Mouse (Mus musculus) layer of hippocampus, adult 2 months (tissue): ENCODE data around the gene Rsl24d1. TPM values are rescaled to one million over a fixed set of nuclear protein-coding genes. Genes with fewer than 3 reads are reported as not detected.
"Not testable (repeated sequence)": the region's sequence is repeated elsewhere in the genome, so short reads cannot be mapped to it uniquely, and the experiment has no call there.

ENCODE experiments used
- DNase-seq, 2 experiments: peaks; one replicate each; pipeline ENCODE4 v3.0.0; 2022; ENCODE audit warnings: low spot score in 2 of 2
- H3K27ac ChIP-seq: fragments of 200-600 bp; 2 replicates; pipeline ENCODE4 v1.8.1; 2022
- H3K4me3 ChIP-seq: fragments of 200-600 bp; 2 replicates; pipeline ENCODE4 v1.8.1; 2022; ENCODE audit warnings: mild to moderate bottlenecking
- CTCF ChIP-seq: fragments of 200-600 bp; conservative IDR thresholded peaks from 2 replicates; pipeline ENCODE4 v1.8.1; 2022; ENCODE audit warnings: antibody characterized with exemption, mild to moderate bottlenecking, moderate library complexity
- total RNA-seq, 2 experiments: library from RNA; stranded (reverse); gene quantifications; 2 replicates each; pipeline ENCODE4 v1.2.3; 2021

The Rsl24d1 gene
- total RNA-seq, 2 experiments from 2014 or later, result 63.2 to 66.6 TPM

DNA sequence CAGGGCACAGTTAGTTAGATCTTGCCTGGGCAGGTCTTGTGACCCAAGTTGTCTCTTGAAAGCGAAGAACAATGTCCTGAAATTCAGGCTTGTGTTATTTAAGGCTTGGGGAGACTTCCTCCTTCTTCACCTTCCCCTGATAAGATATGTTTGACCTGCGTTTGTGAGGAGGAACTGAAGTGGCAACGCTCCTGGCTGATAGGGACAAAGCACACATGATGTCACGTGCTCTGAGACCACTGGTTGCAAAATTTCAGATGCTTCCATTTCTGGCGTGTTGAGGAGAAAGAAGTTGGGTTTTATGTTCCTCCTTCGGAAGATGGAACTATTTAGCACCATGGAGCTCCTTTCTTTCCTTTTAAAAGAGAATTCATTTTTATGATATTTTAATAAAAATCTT lies 27.4 kb upstream of the Rsl24d1 start:
- Histone ChIP-seq H3K4me3 (no peak overlapping the region), H3K27ac (no peak overlapping the region)
- no peak for DNase-seq
- no peak for TF ChIP-seq CTCF

DNA sequence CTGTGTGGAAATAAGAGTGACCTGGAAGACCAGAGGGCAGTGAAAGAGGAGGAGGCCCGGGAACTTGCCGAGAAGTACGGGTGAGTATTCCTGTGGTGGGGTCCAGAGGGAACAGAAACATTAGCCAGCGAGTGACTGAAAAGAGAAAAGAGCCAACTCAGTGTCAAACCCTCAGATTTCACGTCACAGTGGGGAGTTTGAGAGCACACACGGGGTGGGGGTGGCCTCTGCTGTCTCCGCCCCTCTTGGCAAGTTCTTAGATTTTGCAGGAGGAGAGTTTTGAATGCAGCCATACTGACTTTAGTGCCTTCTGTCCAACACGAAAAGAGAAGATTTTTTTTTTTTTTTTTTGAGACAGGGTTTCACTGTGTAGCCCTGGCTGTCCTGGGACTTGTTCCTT lies 26.1 kb upstream of the Rsl24d1 start:
- H3K4me3 ChIP-seq, result no peak overlapping the region
- DNase-seq, result no peak
- no peak for TF ChIP-seq CTCF
- H3K27ac ChIP-seq, result no peak overlapping the region

GRCm38 (mm10) chr9:73087581-73087980 lies 25.6 kb upstream of the Rsl24d1 start:
- Histone ChIP-seq H3K4me3 (no peak overlapping the region), H3K27ac (no peak overlapping the region)
- no peak for TF ChIP-seq CTCF
- no peak for DNase-seq

- Histone ChIP-seq H3K4me3 (no peak overlapping the region), H3K27ac (no peak overlapping the region)
- DNase-seq, result no peak
- no peak for TF ChIP-seq CTCF
Measured at GRCm38 (mm10) chr9:73089222-73089920, 23.9 kb upstream of the Rsl24d1 start.

- no peak overlapping the region for H3K4me3 ChIP-seq
- TF ChIP-seq CTCF, result peak; percentile 37
- DNase-seq, result no peak
- no peak overlapping the region for H3K27ac ChIP-seq
Measured at GRCm38 (mm10) chr9:73090121-73090520, 23.1 kb upstream of the Rsl24d1 start.

DNA sequence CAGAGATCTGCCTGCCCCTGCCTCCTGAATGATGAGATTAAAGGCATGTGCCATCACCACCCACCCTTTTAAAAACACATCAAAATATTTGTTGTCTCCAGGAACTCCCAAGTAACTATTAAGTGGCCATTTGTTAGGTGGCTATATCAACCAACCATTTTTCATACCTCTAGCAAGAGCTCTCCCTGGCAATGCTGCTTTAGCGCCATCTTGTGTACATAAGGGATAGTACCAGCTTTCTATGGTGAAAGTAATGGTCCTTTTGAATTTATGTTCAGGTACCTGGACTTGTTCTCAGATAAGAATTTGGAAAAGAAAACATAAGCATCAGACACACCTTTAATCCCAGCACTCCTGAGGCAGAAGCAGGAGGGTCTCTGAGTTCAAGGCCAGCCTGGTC lies 21.5 kb upstream of the Rsl24d1 start:
- peak; percentile 94 for TF ChIP-seq CTCF
- Histone ChIP-seq H3K27ac (no peak overlapping the region), H3K4me3 (no peak overlapping the region)
- DNase-seq, result peak; percentile 55 to 66

- DNase-seq, result no peak
- peak overlapping the region; percentile 8; the same call in 1 of the 2 replicates for H3K4me3 ChIP-seq
- H3K27ac ChIP-seq, result 0 out of 2 replicates have a peak overlapping the region, but pooled peaks have one; percentile 32
- TF ChIP-seq CTCF, result no peak
Measured at GRCm38 (mm10) chr9:73094580-73094979, 18.6 kb upstream of the Rsl24d1 start.

- H3K4me3 ChIP-seq, result no peak overlapping the region
- no peak overlapping the region for H3K27ac ChIP-seq
- no peak for DNase-seq
- no peak for TF ChIP-seq CTCF
Measured at GRCm38 (mm10) chr9:73097898-73098297, 15.3 kb upstream of the Rsl24d1 start.

GRCm38 (mm10) chr9:73101536-73101935 lies 11.7 kb upstream of the Rsl24d1 start, which contains the start of gene Khdc3:
Khdc3 (plus strand) TSS chr9:73101836.
- H3K27ac ChIP-seq, result no peak within 1 kb of the TSS
- no peak for DNase-seq
- no peak within 1 kb of the TSS for H3K4me3 ChIP-seq
- no peak for TF ChIP-seq CTCF

DNA sequence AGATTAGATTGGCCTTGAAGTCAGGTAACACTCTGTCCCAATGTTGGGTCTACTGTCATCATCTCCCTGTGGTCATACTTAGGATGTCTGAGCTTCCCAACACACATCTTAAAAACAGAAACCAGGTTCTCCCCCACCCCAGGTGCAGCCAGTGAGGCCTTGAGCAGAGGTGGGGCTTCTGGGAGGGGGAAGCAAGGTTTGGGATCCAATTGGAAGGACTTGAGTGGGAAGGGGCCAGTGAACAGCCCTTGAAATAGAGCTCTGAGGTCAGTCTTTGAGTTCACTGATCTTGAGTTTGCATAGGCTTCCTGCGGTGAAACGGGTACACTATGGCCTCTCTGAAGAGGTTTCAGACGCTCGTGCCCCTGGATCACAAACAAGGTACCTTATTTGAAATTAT lies 11.0 kb upstream of the Rsl24d1 start, which contains the start of gene Gm20509:
Gene Gm20509 (plus strand): TSS at position 290 of the 400 bp plus-strand sequence.
- DNase-seq, result no peak
- no peak for TF ChIP-seq CTCF
- H3K27ac ChIP-seq, result peak within 1 kb of the TSS; percentile 78
- peak within 1 kb of the TSS; percentile 54 for H3K4me3 ChIP-seq

- no peak for DNase-seq
- TF ChIP-seq CTCF, result no peak
- Histone ChIP-seq H3K27ac (peak overlapping the region; percentile 78), H3K4me3 (peak overlapping the region; percentile 54)
Measured at GRCm38 (mm10) chr9:73103159-73103879, 9.9 kb upstream of the Rsl24d1 start.

GRCm38 (mm10) chr9:73103880-73104198 lies 9.4 kb upstream of the Rsl24d1 start:
- no peak for DNase-seq
- Histone ChIP-seq H3K27ac (peak overlapping the region; percentile 78), H3K4me3 (peak overlapping the region; percentile 54)
- no peak for TF ChIP-seq CTCF

DNA sequence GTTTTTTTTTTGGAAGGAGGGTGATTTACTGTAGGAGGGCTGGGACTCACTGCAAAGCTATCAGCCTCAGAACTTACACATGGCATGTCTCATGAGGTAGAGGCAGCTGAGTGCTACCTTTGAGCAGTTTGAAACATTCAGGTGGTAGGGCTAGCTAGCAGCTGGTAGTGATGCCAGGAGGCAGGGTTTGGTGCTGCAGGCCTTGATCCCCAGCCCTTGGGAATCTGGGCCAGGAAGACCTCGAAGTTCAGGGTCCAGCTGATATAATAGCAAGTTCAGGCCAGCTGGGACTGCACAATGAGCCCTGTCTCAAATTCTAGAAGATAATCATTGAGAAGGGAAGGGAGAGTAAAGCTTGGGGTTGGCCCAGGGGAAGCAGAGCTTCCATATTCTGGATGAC lies 8.1 kb upstream of the Rsl24d1 start:
- no peak for TF ChIP-seq CTCF
- no peak for DNase-seq
- no peak overlapping the region for H3K4me3 ChIP-seq
- peak overlapping the region; percentile 82 for H3K27ac ChIP-seq

GRCm38 (mm10) chr9:73105771-73106170 lies 7.5 kb upstream of the Rsl24d1 start:
- Histone ChIP-seq H3K4me3 (no peak overlapping the region), H3K27ac (peak overlapping the region; percentile 82)
- DNase-seq, result no peak
- TF ChIP-seq CTCF, result no peak

DNA sequence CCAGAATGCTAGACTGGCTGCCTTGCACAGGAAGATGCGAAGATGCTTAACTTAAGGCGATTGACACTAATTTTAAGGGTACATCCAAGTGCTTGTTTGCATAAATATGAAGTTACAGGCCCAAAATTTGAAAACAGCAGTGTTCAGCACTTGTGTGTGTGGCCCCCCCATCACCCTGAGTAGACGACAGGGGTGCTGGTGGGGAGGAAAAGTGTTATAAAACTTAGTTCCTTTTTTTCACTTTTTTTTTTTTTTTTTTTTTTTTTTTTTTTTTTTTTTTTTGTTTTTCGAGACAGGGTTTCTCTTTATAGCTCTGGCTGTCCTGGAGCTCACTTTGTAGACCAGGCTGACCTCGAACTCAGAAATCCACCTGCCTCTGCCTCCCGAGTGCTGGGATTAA lies 3.5 kb downstream of the Rsl24d1 start:
- H3K4me3 ChIP-seq, DNase-seq, H3K27ac ChIP-seq: not testable (repeated sequence)
